Mouse (Mus musculus) activated CD4-positive, CD25-positive, alpha-beta regulatory T cell, adult 4 months (primary cell): ENCODE measurements around the gene Idh2. TPM values are rescaled to one million over a fixed set of nuclear protein-coding genes. Genes with fewer than 3 reads are reported as not detected.
"Not testable (repeated sequence)": the region's sequence is repeated elsewhere in the genome, so short reads cannot be mapped to it uniquely, and the experiment has no call there.

Experiments
- ATAC-seq: one replicate; pipeline ENCODE4 v1.8.0; 2017
- polyA plus RNA-seq, 2 experiments: library from polyadenylated mRNA; unstranded; fragments of 100-300 nt; shearing (Covaris generic); gene quantifications; one replicate each; pipeline ENCODE4 v1.2.1; 2017

Gene Idh2
- polyA plus RNA-seq, 2 experiments from 2014 or later, result 24.8 to 31.7 TPM

DNA sequence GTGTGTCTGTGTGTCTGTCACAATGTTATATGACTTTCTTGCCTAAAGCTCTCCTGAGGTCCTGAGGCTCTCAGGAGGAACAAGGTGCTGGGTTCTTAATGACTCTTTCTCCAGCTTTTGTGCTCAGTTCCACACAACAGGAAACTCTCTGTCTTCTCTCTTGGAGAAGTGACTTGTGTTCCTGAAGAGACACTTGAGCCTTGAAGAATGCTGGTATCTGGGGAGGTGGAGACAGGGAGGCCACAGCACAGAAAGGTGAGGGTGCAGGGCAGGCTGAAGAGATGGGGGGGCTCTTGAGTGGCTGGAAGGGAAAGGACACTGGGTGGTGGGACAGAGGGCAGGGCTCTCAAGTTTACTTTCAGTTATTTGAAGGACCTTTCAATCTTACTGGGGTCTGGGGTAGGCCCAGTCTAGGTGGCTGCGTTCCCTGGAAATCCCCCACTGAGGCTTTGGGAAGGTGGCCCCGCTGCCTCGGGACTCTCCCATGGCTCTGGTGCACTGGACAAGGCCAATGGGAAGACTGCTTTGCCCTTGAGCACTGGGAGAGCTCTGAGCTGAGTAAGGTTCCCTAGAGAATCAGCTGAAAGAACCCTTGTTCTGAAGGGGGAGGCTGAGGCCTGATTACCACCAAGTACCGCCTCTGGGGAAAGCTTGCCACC lies 56.7 kb downstream of the Idh2 start:
- no peak for ATAC-seq

DNA sequence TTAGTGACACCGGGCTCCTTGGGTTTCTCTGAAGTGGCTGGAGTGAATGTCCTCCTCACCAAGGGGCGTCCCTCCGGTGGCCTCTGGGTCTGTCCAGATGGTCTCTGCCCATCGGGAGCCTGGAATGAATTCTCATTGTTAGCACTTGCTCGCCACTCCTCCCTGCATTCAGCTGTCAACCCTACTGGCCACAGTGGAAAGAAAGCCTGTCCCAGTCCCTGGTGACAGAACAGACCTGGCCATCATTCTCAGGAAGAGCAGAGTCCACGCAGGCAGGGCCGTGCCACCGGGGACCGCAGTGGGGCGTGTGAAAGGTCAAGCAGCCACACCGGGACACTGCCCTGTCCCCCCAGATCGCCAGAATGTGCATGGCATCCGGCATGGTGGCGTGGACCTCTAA lies 57.4 kb downstream of the Idh2 start:
- ATAC-seq, result no peak

DNA sequence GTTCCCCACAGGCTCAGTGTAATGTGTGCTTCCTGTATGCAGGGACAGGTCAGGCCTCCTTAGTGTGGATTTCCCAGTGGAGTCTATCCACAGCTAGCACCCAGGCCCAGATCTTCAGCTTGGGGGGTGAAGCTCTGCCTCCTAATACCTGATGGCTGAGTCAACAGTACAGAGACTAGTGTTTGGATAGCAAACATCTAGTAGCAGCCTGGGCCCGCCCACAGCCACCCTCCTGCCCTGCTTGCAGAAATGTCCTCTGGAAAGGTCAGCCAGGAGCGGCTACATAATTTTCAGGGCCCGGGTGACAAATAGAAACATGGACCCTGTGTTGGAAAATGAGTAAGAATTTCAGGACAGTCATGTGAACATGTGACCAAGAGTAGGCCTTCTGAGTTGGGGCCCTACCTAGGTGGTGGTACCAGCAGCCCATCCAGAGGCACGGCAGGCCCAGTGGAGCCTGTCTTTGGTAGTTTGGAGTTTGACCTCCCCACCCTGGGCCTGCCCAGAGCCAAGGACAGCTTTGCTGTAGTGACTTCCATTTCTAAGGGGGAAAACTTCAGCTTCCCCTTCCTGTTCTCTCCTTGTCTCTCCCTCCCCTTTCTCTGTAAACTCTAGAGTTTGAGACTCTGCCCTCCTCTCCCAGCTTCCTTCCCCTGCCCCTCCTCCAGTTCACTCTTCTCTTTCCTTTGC lies 58.0 kb downstream of the Idh2 start:
- ATAC-seq, result no peak

DNA sequence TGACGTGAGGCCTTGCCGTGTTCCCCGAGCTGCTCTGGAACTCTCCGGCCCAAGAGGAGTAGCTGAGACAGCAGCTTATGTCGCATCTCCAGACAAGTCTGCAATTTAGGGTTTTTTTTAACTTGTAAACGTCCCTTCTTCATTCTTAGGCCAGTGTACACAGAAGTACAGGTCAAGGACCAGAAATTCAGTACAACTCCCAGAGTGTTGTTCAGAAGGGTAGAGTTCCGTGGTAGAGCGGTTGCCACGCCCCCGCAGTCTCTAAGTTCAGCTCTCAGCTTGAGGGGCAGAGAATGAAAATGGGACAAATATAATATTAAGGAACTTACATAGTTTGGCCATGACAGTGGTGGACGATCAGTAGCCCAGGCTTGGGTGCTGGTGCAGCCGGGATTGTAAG lies 59.4 kb downstream of the Idh2 start:
- ATAC-seq, result no peak

DNA sequence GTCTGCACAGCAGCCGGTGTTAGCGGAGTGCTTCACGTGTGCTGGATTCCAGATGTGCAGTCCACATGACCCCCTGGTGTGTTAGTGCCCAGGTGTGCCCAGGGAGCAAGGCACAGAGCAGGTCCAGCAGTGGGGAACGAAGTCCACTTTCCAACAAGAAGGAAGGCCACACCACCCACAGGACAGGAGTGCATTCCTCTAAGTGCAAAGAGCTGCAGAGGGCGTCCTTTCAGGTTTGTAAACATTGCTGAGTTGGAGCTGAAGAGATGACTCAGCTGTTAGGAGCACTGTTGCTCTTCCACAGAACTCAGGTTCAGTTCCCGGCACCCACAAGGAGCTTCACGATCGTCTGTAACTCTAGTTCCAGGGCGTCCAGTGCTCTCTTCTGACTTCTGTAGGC lies 62.0 kb downstream of the Idh2 start:
- ATAC-seq, result no peak

DNA sequence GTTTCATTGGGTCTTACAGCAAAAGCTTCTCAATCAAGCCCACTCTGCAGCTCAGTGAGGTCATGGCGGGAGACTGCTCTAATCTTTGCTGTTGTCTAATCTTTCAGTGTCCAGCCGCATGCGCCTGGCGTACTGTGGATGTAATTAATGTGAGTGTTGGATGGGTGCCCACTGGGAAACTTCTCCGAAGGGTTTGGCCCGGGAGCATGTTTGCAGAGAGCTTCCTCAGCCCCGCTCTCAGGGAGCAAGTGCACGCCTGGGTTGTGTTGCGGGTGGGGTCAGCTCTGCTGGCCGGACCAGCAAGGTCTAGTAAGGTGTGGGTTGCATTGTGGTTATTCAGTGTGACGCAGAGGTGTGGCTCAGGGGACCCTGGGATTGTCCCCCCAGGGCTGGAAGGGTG lies 62.9 kb downstream of the Idh2 start:
- ATAC-seq, result no peak

DNA sequence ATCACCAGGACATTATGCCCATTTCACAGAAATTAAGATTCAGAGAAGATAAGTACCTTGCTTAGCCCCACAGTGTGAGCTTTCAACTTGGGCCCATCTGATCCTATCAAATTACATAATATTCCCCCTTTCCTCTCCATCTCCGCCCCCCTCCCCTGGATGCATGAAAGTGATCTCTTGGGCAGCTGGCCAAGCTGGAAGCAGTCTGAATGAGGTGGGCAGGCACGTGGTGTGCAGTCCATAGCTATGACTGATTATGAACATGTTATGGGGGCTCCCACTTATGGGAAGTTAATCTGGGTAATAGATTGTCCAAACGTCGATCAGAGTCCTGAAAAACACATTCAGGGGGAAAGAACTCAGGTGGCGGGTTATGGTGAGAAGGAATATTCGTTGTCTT lies 63.4 kb downstream of the Idh2 start:
- no peak for ATAC-seq

DNA sequence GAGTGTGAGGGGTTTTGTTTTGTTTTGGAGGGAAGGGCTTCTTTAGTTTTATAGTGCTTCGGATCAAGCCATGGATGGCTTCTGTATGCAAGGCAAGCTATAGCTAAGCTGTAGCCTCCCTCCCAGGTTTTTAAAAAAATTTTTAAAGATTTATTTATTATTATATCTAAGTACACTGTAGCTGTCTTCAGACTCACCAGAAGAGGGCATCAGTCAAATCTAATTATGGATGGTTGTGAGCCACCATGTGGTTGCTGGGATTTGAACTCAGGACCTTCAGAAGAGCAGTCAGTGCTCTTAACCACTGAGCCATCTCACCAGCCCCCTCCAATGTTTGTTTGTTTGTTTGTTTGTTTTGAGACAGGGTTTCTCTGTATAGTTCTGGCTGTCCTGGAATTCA lies 64.8 kb downstream of the Idh2 start:
- not testable (repeated sequence) for ATAC-seq

DNA sequence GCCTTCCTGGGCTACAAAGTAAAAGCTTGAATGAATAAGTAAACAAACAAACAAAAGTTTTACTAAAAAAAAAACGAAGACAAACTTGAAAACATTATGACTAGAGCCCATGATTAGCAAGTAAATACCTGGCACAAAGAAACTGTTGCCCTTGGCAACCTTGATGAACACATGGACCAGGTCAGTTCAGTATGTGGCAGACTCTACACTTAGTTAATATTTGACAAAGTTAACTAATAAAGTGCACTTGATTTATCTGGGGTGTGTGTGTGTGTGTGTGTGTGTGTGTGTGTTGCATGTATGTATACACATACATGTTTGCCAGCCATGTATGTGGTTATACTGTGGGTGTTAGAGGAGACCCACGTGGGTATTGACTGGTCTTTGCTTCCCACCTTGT lies 65.4 kb downstream of the Idh2 start:
- no peak for ATAC-seq

DNA sequence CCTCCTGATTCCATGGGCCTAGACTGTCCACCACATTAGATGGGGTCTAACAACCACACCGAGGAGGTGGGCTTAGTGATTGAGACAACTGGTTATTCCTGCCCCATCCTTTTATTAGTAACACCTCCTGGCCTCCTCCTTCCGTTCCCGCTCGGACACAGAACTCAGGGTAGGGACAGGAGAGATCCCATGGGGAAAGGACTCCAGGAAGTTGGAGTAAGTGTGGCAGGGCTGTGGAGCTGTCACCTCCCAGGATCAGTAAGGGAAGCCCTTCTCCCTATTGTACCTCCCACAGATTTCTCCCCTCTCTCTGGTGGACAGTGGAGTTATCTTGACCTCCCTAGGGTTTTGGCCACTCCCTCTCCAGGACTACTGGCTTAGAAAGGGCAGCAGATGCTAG lies 68.2 kb downstream of the Idh2 start:
- no peak for ATAC-seq

Other genes starting within 250 kb of the Idh2 start
- 10 to 100 TPM; 26.1 to 34.1 TPM for gene Ap3s2, start 194.7 kb downstream of the Idh2 start, polyA plus RNA-seq
- gene Arpin, start 180.0 kb downstream of the Idh2 start, polyA plus RNA-seq, result not detected
- gene Zfp710, start 90.6 kb downstream of the Idh2 start, polyA plus RNA-seq, result 1 to 10 TPM; 4.2 to 4.6 TPM
- 10 to 100 TPM; 16.5 to 26.1 TPM for gene Sema4b, start 71.4 kb upstream of the Idh2 start, polyA plus RNA-seq
- gene Cib1, start 117.4 kb upstream of the Idh2 start, polyA plus RNA-seq, result 100 to 1,000 TPM; 120 to 148 TPM
- gene Gdpgp1, start 117.5 kb upstream of the Idh2 start, polyA plus RNA-seq, result 1 to 10 TPM; 5.5 to 9.4 TPM
- under 1 TPM in 1 of 2 experiments, not detected in 1; 0.62 TPM for gene Ttll13, start 131.0 kb upstream of the Idh2 start, polyA plus RNA-seq
- gene Ngrn, start 145.8 kb upstream of the Idh2 start, polyA plus RNA-seq, result 10 to 100 TPM; 26.9 to 28.4 TPM
- gene Vps33b, start 154.3 kb upstream of the Idh2 start, polyA plus RNA-seq, result 10 to 100 TPM; 25.8 to 34.2 TPM
- gene Prc1, start 179.1 kb upstream of the Idh2 start, polyA plus RNA-seq, result 10 to 100 TPM; 49.3 to 56.0 TPM
- 1 to 10 TPM; 4.4 to 4.6 TPM for gene Rccd1, start 209.1 kb upstream of the Idh2 start, polyA plus RNA-seq
- gene Unc45a, start 225.6 kb upstream of the Idh2 start, polyA plus RNA-seq, result 10 to 100 TPM; 31.9 to 45.2 TPM
- 1 to 10 TPM; 8.6 to 9.0 TPM for gene Hddc3, start 227.7 kb upstream of the Idh2 start, polyA plus RNA-seq